Mouse (Mus musculus): ENCODE data around the gene Rab43.
A peak's percentile ranks its signal among the peaks of the same experiment; 100 is the strongest.
"Not testable (repeated sequence)": the region's sequence is repeated elsewhere in the genome, so short reads cannot be mapped to it uniquely, and the experiment has no call there.

The Rab43 gene

GRCm38 (mm10) chr6:87786621-87787020 is 25.3 kb downstream of the Rab43 start:
- no peak for DNase-seq (ENCODE audit: low read depth, low spot score)

DNA sequence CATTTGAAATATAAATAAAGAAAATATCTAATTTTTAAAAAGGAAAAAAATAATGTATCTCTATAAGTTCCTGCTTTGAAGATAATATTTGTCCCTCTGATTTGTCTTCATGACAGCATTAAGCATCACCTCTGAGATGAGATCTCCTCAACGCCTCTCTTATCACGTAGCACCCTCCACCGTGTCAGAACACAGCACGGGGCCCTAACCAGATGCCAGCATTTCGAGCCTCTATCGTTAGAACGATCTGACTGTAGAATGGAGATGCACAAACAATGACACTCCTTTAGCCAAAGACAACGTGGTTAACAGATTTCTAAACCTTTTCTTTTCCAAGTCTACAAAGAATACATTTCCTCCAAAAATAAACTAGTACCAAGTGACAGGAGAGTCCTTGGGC is 27.9 kb downstream of the Rab43 start:
- no peak for DNase-seq (ENCODE audit: low read depth, low spot score)

GRCm38 (mm10) chr6:87780546-87781301 is 31.2 kb downstream of the Rab43 start:
- no peak for DNase-seq (ENCODE audit: low read depth, low spot score)

- DNase-seq (ENCODE audit: low read depth, low spot score): no peak
Measured at GRCm38 (mm10) chr6:87779174-87780165, 32.5 kb downstream of the Rab43 start.

DNA sequence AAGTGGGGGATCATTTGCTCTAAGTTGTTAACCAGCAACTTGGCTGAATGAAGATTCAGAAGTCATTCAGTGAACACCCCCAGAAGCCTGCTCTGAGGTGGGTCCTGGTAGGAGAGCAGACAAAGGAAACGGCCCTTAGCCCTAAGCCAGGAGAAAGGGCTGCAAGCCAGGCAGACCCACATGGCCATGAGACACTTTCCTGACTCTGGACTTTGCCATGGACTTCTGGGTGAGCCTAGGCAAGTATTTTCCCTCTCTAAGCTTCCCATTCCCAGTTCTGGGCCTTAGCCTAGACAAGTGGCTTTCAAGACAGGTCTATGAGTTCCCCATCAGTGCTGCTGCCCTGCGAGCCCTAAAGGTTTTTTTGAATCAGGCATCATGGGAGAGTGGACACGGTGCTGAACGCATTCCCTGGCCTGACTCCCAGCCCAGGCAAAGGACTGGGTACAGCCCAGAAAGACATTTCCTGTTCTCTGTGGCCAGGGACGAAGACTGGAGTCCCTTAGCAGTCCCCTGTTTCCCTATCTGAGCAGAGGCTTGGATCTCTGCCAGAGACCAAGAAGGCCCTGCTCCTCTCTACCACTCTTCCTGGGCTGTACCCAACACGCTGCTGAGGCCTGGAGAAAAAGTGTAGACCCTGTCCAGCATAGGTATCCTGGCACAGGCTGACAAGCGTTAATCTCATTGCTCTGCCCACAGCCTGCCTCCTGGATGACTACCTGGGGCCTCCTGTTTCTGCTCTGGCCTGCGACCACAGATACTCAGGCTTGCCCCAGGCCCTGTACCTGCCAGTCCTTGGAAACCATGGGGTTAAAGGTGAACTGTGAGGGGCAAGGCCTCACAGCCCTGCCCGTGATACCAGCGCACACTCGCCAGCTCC is 33.4 kb downstream of the Rab43 start:
- no peak for DNase-seq (ENCODE audit: low read depth, low spot score)

GRCm38 (mm10) chr6:87777842-87778241 is 34.1 kb downstream of the Rab43 start, which contains the start of gene Gp9:
Gene Gp9, plus strand, starts transcription at chr6:87778072.
- DNase-seq (ENCODE audit: low read depth, low spot score): no peak

DNA sequence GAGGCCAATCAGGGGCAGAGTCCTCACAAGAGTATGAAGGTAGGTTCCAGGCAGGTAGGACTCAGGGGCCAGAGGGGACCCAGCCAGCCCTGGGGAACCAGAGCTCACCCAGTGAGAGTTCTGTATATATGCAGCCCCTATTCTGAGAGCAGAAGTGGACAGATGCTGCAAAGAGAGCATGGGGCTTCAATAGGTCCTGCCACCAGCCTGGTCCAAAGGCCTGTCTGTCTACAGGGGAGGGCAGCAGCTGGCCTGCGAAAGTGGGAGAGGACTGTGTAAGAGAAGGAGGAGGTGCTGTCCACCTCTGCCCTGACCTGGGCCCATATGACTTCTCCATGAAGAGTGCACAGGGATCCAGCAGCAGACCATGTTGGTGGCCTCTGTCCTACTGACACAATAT is 35.3 kb downstream of the Rab43 start:
- no peak for DNase-seq (ENCODE audit: low read depth, low spot score)

DNA sequence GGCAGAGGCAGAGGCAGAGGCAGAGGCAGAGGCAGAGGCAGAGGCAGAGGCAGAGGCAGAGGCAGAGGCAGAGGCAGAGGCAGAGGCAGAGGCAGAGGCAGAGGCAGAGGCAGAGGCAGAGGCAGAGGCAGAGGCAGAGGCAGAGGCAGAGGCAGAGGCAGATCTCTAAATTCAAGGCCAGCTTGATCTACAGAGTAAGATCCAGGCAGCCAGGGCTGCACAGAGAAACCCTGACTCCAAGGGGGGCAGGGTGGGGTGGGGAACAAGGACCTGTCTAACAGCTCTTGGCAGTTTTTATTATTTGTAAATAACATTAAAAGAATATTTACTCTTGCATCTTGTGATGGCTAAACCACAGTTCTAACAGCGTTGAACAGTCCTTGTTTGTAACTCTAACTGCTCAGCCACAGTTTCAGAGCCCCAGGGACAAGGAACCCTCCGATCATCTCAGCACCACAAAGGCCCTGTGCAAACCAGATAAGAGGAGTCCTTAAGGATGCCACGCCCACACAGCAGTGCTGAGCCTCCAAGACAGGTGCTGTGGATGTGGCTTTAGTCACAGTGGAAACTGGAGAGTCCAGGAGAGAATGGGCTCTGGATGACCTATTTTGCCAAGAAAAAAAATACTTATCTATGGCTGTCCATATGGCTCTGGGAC is 36.2 kb downstream of the Rab43 start:
- no peak for DNase-seq (ENCODE audit: low read depth, low spot score)

GRCm38 (mm10) chr6:87774909-87775308 is 37.1 kb downstream of the Rab43 start:
- no peak for DNase-seq (ENCODE audit: low read depth, low spot score)

GRCm38 (mm10) chr6:87774466-87774865 is 37.5 kb downstream of the Rab43 start:
- DNase-seq (ENCODE audit: low read depth, low spot score): no peak

DNA sequence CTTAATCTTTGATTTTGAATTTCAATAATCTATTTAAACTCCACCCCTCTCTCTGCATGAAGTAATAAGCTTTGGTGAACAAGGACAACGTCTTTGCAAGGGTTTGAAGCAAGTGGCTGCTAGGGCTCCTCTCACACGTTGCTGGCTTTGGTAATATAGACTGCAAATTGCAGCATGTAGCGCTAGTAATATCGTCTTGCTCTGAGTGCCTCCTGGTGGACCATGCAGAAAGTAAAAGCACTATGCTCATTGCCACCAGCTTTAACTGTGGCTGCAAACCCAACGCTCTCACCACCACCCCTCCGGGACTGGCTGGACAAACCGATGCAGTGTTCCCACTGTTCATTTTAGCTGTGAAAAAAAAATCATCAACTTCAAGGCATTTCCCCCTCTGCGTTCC is 41.3 kb downstream of the Rab43 start:
- DNase-seq (ENCODE audit: low read depth, low spot score): no peak

GRCm38 (mm10) chr6:87764296-87764695 is 47.7 kb downstream of the Rab43 start:
- DNase-seq (ENCODE audit: low read depth, low spot score): not testable (repeated sequence)

- peak; percentile 49 for DNase-seq (ENCODE audit: low read depth, low spot score)
Measured at GRCm38 (mm10) chr6:87763376-87764280, 48.3 kb downstream of the Rab43 start.

DNA sequence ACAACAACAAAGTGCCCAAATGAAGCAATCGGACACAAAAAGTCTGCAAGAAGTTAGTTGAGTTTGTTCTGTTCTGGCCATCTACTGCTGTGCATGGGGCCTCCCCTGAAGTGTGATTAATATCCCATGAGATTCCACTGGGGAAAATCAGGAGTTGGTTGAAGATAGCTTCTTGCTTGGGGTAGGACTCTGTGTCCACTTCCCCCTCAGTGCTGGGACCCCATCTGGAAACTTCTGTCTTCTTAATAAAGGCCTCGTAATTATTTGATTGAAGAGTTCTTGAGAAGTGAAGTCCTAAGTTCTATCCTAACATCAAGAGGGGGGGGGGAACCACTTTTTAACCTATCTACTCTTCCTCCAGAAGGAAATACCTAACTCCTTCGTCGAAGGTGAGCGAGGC is 49.8 kb downstream of the Rab43 start:
- DNase-seq (ENCODE audit: low read depth, low spot score): no peak

- no peak for DNase-seq (ENCODE audit: low read depth, low spot score)
Measured at GRCm38 (mm10) chr6:87759850-87760249, 52.1 kb downstream of the Rab43 start.

GRCm38 (mm10) chr6:87759404-87759803 is 52.6 kb downstream of the Rab43 start:
- no peak for DNase-seq (ENCODE audit: low read depth, low spot score)

GRCm38 (mm10) chr6:87756896-87757295 is 55.1 kb downstream of the Rab43 start:
- DNase-seq (ENCODE audit: low read depth, low spot score): no peak

GRCm38 (mm10) chr6:87755196-87755595 is 56.8 kb downstream of the Rab43 start:
- DNase-seq (ENCODE audit: low read depth, low spot score): no peak

DNA sequence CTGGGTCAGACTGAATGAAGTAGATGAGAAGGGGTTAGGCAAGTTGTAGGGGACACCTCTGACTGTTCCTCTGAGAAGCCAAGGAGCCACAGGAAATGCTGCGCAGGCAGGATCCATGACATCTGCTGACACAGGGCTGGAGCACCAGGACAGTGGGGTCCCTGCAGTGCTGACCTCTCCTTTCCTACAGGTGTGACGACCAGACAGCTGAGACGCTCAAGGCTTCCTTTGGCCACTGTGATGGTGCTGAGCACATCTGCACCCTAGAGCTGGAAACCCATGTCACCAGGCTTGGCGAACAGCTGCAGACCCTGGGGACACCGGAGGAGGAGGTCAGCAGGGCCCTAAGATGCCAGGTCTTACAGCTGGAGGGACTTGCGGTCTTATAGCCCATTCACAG is 60.4 kb downstream of the Rab43 start:
- no peak for DNase-seq (ENCODE audit: low read depth, low spot score)
